ENCODE assay signal across 9 mouse cellular contexts in the genomic region with DNA sequence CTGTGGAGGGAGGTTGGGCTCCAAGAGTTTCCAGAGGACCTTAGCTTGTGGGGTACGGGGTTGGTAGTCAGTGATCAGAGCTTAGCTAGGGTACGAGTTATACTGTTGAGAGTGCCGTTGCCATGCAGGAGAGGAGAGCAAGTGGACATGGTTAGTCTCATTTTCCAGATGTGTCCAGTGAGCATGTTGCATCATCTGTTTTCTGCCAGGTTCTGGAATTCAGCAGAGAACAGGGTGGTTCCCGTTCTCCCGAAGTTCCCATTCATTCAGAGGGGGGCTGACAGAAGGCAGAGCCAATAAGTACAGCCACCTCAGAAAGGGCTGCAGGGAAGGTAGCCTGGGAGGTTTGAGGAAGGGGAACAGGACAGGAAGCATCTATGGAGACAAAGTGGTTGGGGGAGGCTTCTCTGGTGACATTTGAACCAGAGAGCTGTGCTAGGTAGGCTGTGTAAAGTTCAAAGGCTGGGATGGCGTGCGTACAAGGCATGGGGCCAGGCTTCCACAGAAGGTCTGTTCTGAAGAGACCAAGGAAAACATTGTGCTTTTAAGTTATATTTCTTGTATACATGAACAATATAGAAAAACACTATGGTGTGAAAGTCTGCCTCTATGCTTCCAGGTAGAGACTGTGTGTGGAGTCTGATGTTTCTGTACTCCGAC. TPM values are rescaled to one million over a fixed set of nuclear protein-coding genes. Genes with fewer than 3 reads are reported as not detected.
DNase-seq lines count a peak whose midpoint lies in the region; ATAC-seq and TF ChIP-seq lines count a peak whose summit lies in the region.
"Had no signal": no experiment of that assay in that cellular context is flagged by ENCODE, and none has a peak within 500 bp of the region (broad histone marks: within the 10 kb centered on the region; RNA-seq: fewer than 3 reads in every experiment).

No protein-coding gene starts in this region.

- H3K27ac ChIP-seq in lung, embryonic 16.5 days (ENCODE audit: low read length) = peak overlapping the region; percentile 87
- peak overlapping the region; percentile 71 for H3K27ac ChIP-seq in liver, embryonic 15.5 days (replicated peaks)
- peak overlapping the region; percentile 14; the same call in 1 of the 2 replicates for H3K27ac ChIP-seq in stomach, postnatal 0 days (replicated peaks)

- no peaks in the 10 kb centered on the region for H3K27me3 ChIP-seq in lung, embryonic 16.5 days (ENCODE audit: control insufficient read depth, insufficient read depth, low read depth, low read length)
- H3K27me3 ChIP-seq in liver, embryonic 15.5 days = no peaks in the 10 kb centered on the region
- no peaks in the 10 kb centered on the region for H3K27me3 ChIP-seq in stomach, postnatal 0 days (ENCODE audit: control insufficient read depth, insufficient read depth, low read length)

- H3K9ac ChIP-seq in lung, embryonic 16.5 days (ENCODE audit: low read length) = no peak overlapping the region
- no peak overlapping the region for H3K9ac ChIP-seq in liver, embryonic 15.5 days
- no peak overlapping the region for H3K9ac ChIP-seq in stomach, postnatal 0 days (ENCODE audit: low read length)

- no peaks in the 10 kb centered on the region for H3K9me3 ChIP-seq in lung, embryonic 16.5 days (ENCODE audit: control insufficient read depth, low read length)
- H3K9me3 ChIP-seq in liver, embryonic 15.5 days (replicated peaks) = no peaks in the 10 kb centered on the region
- no peaks in the 10 kb centered on the region for H3K9me3 ChIP-seq in stomach, postnatal 0 days (ENCODE audit: control insufficient read depth, low read length)

- no peaks in the 10 kb centered on the region; the same call in 1 of the 2 replicates for H3K36me3 ChIP-seq in lung, embryonic 16.5 days (ENCODE audit: control insufficient read depth, insufficient read depth, low read length)
- peaks cover 17% of the 10 kb centered on the region for H3K36me3 ChIP-seq in liver, embryonic 15.5 days (replicated peaks)
- no peaks in the 10 kb centered on the region for H3K36me3 ChIP-seq in stomach, postnatal 0 days (ENCODE audit: control insufficient read depth, insufficient read depth, low read length)

- no peak for TF ChIP-seq EP300 in stomach, postnatal 0 days (optimal IDR thresholded peaks at IDR 0.05)

- no peak for TF ChIP-seq CTCF in stomach, postnatal 0 days (IDR thresholded peaks at IDR 0.05; ENCODE audit: low read depth)

- WGBS in lung, embryonic 16.5 days = 72% methylated on average over 8 of the region's 8 CpGs
- WGBS in liver, embryonic 15.5 days (ENCODE audit: insufficient replicate concordance) = 68% methylated on average over 8 of the region's 8 CpGs
- WGBS in stomach, postnatal 0 days = 64% methylated on average over 8 of the region's 8 CpGs

- no peak overlapping the region for H3K4me2 ChIP-seq in lung, embryonic 16.5 days (ENCODE audit: low read depth, low read length)
- 0 out of 2 replicates have a peak overlapping the region, but pooled peaks have one; percentile 10 for H3K4me2 ChIP-seq in liver, embryonic 15.5 days
- H3K4me2 ChIP-seq in stomach, postnatal 0 days (replicated peaks; ENCODE audit: low read depth) = no peak overlapping the region
- H3K4me2 ChIP-seq: lung, embryonic 14.5 days had no signal

- ATAC-seq in lung, embryonic 16.5 days (ENCODE audit: low read depth) = no peak
- no peak for ATAC-seq in liver, embryonic 15.5 days (ENCODE audit: insufficient read depth)
- no peak for ATAC-seq in stomach, postnatal 0 days (ENCODE audit: low FRiP score, low TSS enrichment)

- H3K4me3 ChIP-seq in lung, embryonic 16.5 days (ENCODE audit: low read length) = no peak overlapping the region
- no peak overlapping the region for H3K4me3 ChIP-seq in liver, embryonic 15.5 days (replicated peaks)
- no peak overlapping the region for H3K4me3 ChIP-seq in stomach, postnatal 0 days (ENCODE audit: low read depth, low read length)

- peak; percentile 7 for DNase-seq in cerebellum, adult 11-12 months
- no peak for DNase-seq in cerebellum, postnatal 10 days
- no peak for DNase-seq in lung, postnatal 4 days
- DNase-seq in stomach, postnatal 0 days (ENCODE audit: low spot score) = no peak
- no peak for DNase-seq in ovary, adult 18-20 months (ENCODE audit: low spot score)
- DNase-seq in heart, adult 8-10 months (ENCODE audit: low spot score) = no peak

- peaks cover 50% of the 10 kb centered on the region for H3K4me1 ChIP-seq in lung, embryonic 16.5 days (replicated peaks; ENCODE audit: control insufficient read depth, insufficient read depth, low read length)
- peaks cover 65% of the 10 kb centered on the region for H3K4me1 ChIP-seq in liver, embryonic 15.5 days (replicated peaks)
- peaks cover 12% of the 10 kb centered on the region for H3K4me1 ChIP-seq in stomach, postnatal 0 days (replicated peaks; ENCODE audit: control insufficient read depth, insufficient read depth)

RNA-seq across cellular contexts. Expression of gene Klhl25, which starts 5.2 kb away (rescaled TPM):
- polyA plus RNA-seq in lung, embryonic 16.5 days (2015; fragmentation: Nextera tagmentation; extraction: Ambion mirVana) = 20.5 and 21.6 TPM in 2 replicates
- polyA plus RNA-seq in liver, embryonic 15.5 days (2015; fragmentation: Nextera tagmentation; extraction: Ambion mirVana) = 15.5 and 19.8 TPM in 2 replicates
- 8.0 and 8.2 TPM in 2 replicates for polyA plus RNA-seq in stomach, postnatal 0 days (2015; fragmentation: Nextera tagmentation; extraction: Ambion mirVana)
- total RNA-seq in heart, adult 8-10 months (2022) = 1 to 10 TPM; 2.9 to 5.6 (median 3.8) TPM

Comparison
In these comparisons a context has a peak if more than half of its experiments do, and no peak if none do; other contexts are left out.
1. H3K27ac ChIP-seq: peak in every context shown above with its lines; median percentile 87 in lung, embryonic 16.5 days; 71 in liver, embryonic 15.5 days; 14 in stomach, postnatal 0 days.